Mouse (Mus musculus): ENCODE measurements around the gene Nrp1. TPM values are rescaled to one million over a fixed set of nuclear protein-coding genes. Genes with fewer than 3 reads are reported as not detected.
A peak's percentile ranks its signal among the peaks of the same experiment; 100 is the strongest.

Gene Nrp1
- polyA plus RNA-seq, 1 experiment from 2014 or later, result 107 TPM

- ATAC-seq (ENCODE audit: low FRiP score), result no peak
- H3K4me2 ChIP-seq, result no peak overlapping the region
- no peaks in the 10 kb centered on the region for H3K27me3 ChIP-seq (replicated peaks)
- H3K9me3 ChIP-seq (replicated peaks), result no peaks in the 10 kb centered on the region
- no peak overlapping the region for H3K9ac ChIP-seq (replicated peaks)
- H3K4me1 ChIP-seq, result peaks cover 34% of the 10 kb centered on the region
- no peak overlapping the region for H3K27ac ChIP-seq (replicated peaks)
- 0 out of 2 replicates have a peak, but pooled peaks cover 3% of the 10 kb centered on the region for H3K36me3 ChIP-seq
- no peak overlapping the region for H3K4me3 ChIP-seq (replicated peaks)
- 87% methylated on average over 3 of the region's 3 CpGs for WGBS
Measured at GRCm38 (mm10) chr8:128454026-128454425, 95.6 kb downstream of the Nrp1 start.

GRCm38 (mm10) chr8:128457277-128457676 is 98.9 kb downstream of the Nrp1 start:
- WGBS, result 83% methylated on average over 2 of the region's 2 CpGs
- no peak for ATAC-seq (ENCODE audit: low FRiP score)
- Histone ChIP-seq H3K4me2 (no peak overlapping the region), H3K9me3 (replicated peaks) (no peaks in the 10 kb centered on the region), H3K4me1 (peaks cover 17% of the 10 kb centered on the region), H3K9ac (replicated peaks) (no peak overlapping the region), H3K36me3 (peaks cover 27% of the 10 kb centered on the region), H3K27me3 (replicated peaks) (no peaks in the 10 kb centered on the region), H3K4me3 (replicated peaks) (no peak overlapping the region), H3K27ac (replicated peaks) (peak overlapping the region; percentile 48)

- H3K27ac ChIP-seq (replicated peaks), result no peak overlapping the region
- H3K9ac ChIP-seq (replicated peaks), result no peak overlapping the region
- H3K4me3 ChIP-seq (replicated peaks), result no peak overlapping the region
- H3K4me1 ChIP-seq, result peaks cover 11% of the 10 kb centered on the region
- no peaks in the 10 kb centered on the region for H3K27me3 ChIP-seq (replicated peaks)
- H3K4me2 ChIP-seq, result no peak overlapping the region
- WGBS, result 56% methylated on average over 1 of the region's 1 CpGs
- H3K9me3 ChIP-seq (replicated peaks), result no peaks in the 10 kb centered on the region
- ATAC-seq (ENCODE audit: low FRiP score), result no peak
- peaks cover 27% of the 10 kb centered on the region for H3K36me3 ChIP-seq
Measured at GRCm38 (mm10) chr8:128459704-128460103, 101.3 kb downstream of the Nrp1 start.

GRCm38 (mm10) chr8:128461716-128462115 is 103.3 kb downstream of the Nrp1 start:
- Histone ChIP-seq H3K9ac (replicated peaks) (no peak overlapping the region), H3K27me3 (replicated peaks) (no peaks in the 10 kb centered on the region), H3K4me2 (no peak overlapping the region), H3K36me3 (peaks cover 29% of the 10 kb centered on the region), H3K27ac (replicated peaks) (no peak overlapping the region), H3K4me3 (replicated peaks) (no peak overlapping the region), H3K4me1 (peaks cover 11% of the 10 kb centered on the region), H3K9me3 (replicated peaks) (no peaks in the 10 kb centered on the region)
- no peak for ATAC-seq (ENCODE audit: low FRiP score)

- Histone ChIP-seq H3K9me3 (replicated peaks) (no peaks in the 10 kb centered on the region), H3K4me3 (replicated peaks) (no peak overlapping the region), H3K27ac (replicated peaks) (no peak overlapping the region), H3K27me3 (replicated peaks) (no peaks in the 10 kb centered on the region), H3K4me2 (no peak overlapping the region), H3K36me3 (peaks cover 29% of the 10 kb centered on the region), H3K4me1 (0 out of 2 replicates have a peak, but pooled peaks cover 3% of the 10 kb centered on the region), H3K9ac (replicated peaks) (no peak overlapping the region)
- ATAC-seq (ENCODE audit: low FRiP score), result no peak
Measured at GRCm38 (mm10) chr8:128463162-128463561, 104.8 kb downstream of the Nrp1 start.

- no peaks in the 10 kb centered on the region for H3K9me3 ChIP-seq (replicated peaks)
- no peak overlapping the region for H3K9ac ChIP-seq (replicated peaks)
- H3K27me3 ChIP-seq (replicated peaks), result no peaks in the 10 kb centered on the region
- no peak overlapping the region for H3K4me3 ChIP-seq (replicated peaks)
- no peak overlapping the region for H3K27ac ChIP-seq (replicated peaks)
- H3K4me1 ChIP-seq, result no peaks in the 10 kb centered on the region
- 89% methylated on average over 4 of the region's 4 CpGs for WGBS
- peaks cover 34% of the 10 kb centered on the region for H3K36me3 ChIP-seq
- H3K4me2 ChIP-seq, result no peak overlapping the region
- no peak for ATAC-seq (ENCODE audit: low FRiP score)
Measured at GRCm38 (mm10) chr8:128464056-128464623, 105.7 kb downstream of the Nrp1 start.

- Histone ChIP-seq H3K4me2 (no peak overlapping the region), H3K4me3 (replicated peaks) (no peak overlapping the region), H3K9ac (replicated peaks) (no peak overlapping the region), H3K27me3 (replicated peaks) (no peaks in the 10 kb centered on the region), H3K4me1 (no peaks in the 10 kb centered on the region), H3K27ac (replicated peaks) (no peak overlapping the region), H3K9me3 (replicated peaks) (no peaks in the 10 kb centered on the region), H3K36me3 (peaks cover 34% of the 10 kb centered on the region)
- 90% methylated on average over 2 of the region's 2 CpGs for WGBS
- ATAC-seq (ENCODE audit: low FRiP score), result no peak
Measured at GRCm38 (mm10) chr8:128465553-128465952, 107.1 kb downstream of the Nrp1 start.

GRCm38 (mm10) chr8:128466681-128467430 is 108.5 kb downstream of the Nrp1 start:
- Histone ChIP-seq H3K27ac (replicated peaks) (no peak overlapping the region), H3K27me3 (replicated peaks) (no peaks in the 10 kb centered on the region), H3K9ac (replicated peaks) (no peak overlapping the region), H3K4me2 (no peak overlapping the region), H3K4me1 (no peaks in the 10 kb centered on the region), H3K36me3 (peaks cover 34% of the 10 kb centered on the region), H3K9me3 (replicated peaks) (no peaks in the 10 kb centered on the region), H3K4me3 (replicated peaks) (no peak overlapping the region)
- 72% methylated on average over 4 of the region's 4 CpGs for WGBS
- no peak for ATAC-seq (ENCODE audit: low FRiP score)

GRCm38 (mm10) chr8:128470097-128470496 is 111.7 kb downstream of the Nrp1 start:
- no peak for ATAC-seq (ENCODE audit: low FRiP score)
- no peak overlapping the region for H3K4me2 ChIP-seq
- H3K9me3 ChIP-seq (replicated peaks), result no peaks in the 10 kb centered on the region
- H3K4me3 ChIP-seq (replicated peaks), result no peak overlapping the region
- H3K4me1 ChIP-seq, result no peaks in the 10 kb centered on the region
- H3K27ac ChIP-seq (replicated peaks), result no peak overlapping the region
- no peaks in the 10 kb centered on the region for H3K27me3 ChIP-seq (replicated peaks)
- peaks cover 35% of the 10 kb centered on the region for H3K36me3 ChIP-seq
- no peak overlapping the region for H3K9ac ChIP-seq (replicated peaks)
- 74% methylated on average over 2 of the region's 2 CpGs for WGBS

- Histone ChIP-seq H3K9me3 (replicated peaks) (no peaks in the 10 kb centered on the region), H3K4me2 (no peak overlapping the region), H3K4me1 (0 out of 2 replicates have a peak, but pooled peaks cover 3% of the 10 kb centered on the region), H3K27me3 (replicated peaks) (no peaks in the 10 kb centered on the region), H3K27ac (replicated peaks) (no peak overlapping the region), H3K4me3 (replicated peaks) (no peak overlapping the region), H3K9ac (replicated peaks) (no peak overlapping the region), H3K36me3 (peaks cover 37% of the 10 kb centered on the region)
- ATAC-seq (ENCODE audit: low FRiP score), result no peak
- 95% methylated on average over 2 of the region's 2 CpGs for WGBS
Measured at GRCm38 (mm10) chr8:128471186-128471585, 112.8 kb downstream of the Nrp1 start.

GRCm38 (mm10) chr8:128472871-128473270 is 114.5 kb downstream of the Nrp1 start:
- H3K4me1 ChIP-seq, result 0 out of 2 replicates have a peak, but pooled peaks cover 4% of the 10 kb centered on the region
- no peak overlapping the region for H3K4me2 ChIP-seq
- peaks cover 47% of the 10 kb centered on the region for H3K36me3 ChIP-seq
- H3K27me3 ChIP-seq (replicated peaks), result no peaks in the 10 kb centered on the region
- no peak overlapping the region for H3K27ac ChIP-seq (replicated peaks)
- no peak overlapping the region for H3K4me3 ChIP-seq (replicated peaks)
- no peak for ATAC-seq (ENCODE audit: low FRiP score)
- H3K9ac ChIP-seq (replicated peaks), result no peak overlapping the region
- WGBS, result 77% methylated on average over 2 of the region's 2 CpGs
- no peaks in the 10 kb centered on the region for H3K9me3 ChIP-seq (replicated peaks)
